Mouse (Mus musculus) olfactory bulb, adult 2 months (tissue): ENCODE data around the gene Syn3. TPM values are rescaled to one million over a fixed set of nuclear protein-coding genes. Genes with fewer than 3 reads are reported as not detected.

Source experiments
- H3K27ac ChIP-seq: fragments of 200-500 bp; 2 replicates; pipeline ENCODE4 v1.5.1; 2012; ENCODE audit warnings: low read depth, low read length; ENCODE audit not compliant: insufficient read depth
- H3K4me1 ChIP-seq: fragments of 200-500 bp; 2 replicates; pipeline ENCODE4 v1.6.1; 2012; ENCODE audit warnings: low read length; ENCODE audit not compliant: control insufficient read depth, insufficient read depth
- H3K4me3 ChIP-seq: fragments of 200-500 bp; 2 replicates; pipeline ENCODE4 v1.5.1; 2012; ENCODE audit warnings: mild to moderate bottlenecking, low read depth, low read length, moderate library complexity; ENCODE audit not compliant: insufficient read depth
- CTCF ChIP-seq: fragments of 200-500 bp; IDR thresholded peaks from 2 replicates; pipeline ENCODE4 v1.5.1; 2012; ENCODE audit warnings: low read depth, mild to moderate bottlenecking, low read length, moderate library complexity; ENCODE audit not compliant: insufficient read depth
- POLR2A ChIP-seq: fragments of 200-500 bp; IDR thresholded peaks from 2 replicates; pipeline ENCODE4 v1.6.1; 2012; ENCODE audit warnings: mild to moderate bottlenecking, low read depth, low read length, moderate library complexity; ENCODE audit not compliant: insufficient read depth
- WGBS: fragments of 180-500 bp; shearing (Covaris S2); methylation state at CpG from one replicate; pipeline ENCODE4 v1.1.7; 2018; 5-methylcytosine and 5-hydroxymethylcytosine counted together
- polyA plus RNA-seq: library from polyadenylated mRNA; stranded (reverse); fragments of >200 nt; gene quantifications from 2 replicates; pipeline ENCODE4 v1.2.4, GENCODE M21; 2012; ENCODE audit warnings: low replicate concordance; ENCODE audit not compliant: missing spikeins, insufficient read depth, insufficient read length

Gene Syn3
- polyA plus RNA-seq, 1 experiment, result not detected

DNA sequence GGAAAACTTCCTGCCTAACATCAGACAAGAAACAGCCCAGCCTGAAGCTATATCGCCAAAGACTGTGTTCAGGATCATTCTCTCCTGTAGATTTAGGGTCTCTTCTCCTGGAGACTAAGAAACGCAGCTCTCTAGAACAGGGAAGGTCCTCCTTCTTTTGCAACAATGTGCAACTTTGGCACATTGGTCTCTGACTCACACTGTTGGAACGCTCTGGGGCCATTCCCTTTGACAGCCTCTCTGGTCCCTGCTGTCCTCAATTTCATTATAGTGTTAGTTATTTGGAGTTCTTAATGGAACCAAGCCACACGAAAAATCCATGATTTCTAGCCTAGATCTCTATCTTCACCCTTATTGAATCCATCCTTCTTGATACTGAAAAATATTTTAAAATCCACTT, 191.5 kb downstream of the Syn3 start:
- Histone ChIP-seq H3K27ac (no peak overlapping the region), H3K4me1 (peaks cover 14% of the 10 kb centered on the region), H3K4me3 (no peak overlapping the region)
- WGBS, result 65% methylated on average over 4 of the region's 4 CpGs
- TF ChIP-seq POLR2A (no peak), CTCF (no peak)

DNA sequence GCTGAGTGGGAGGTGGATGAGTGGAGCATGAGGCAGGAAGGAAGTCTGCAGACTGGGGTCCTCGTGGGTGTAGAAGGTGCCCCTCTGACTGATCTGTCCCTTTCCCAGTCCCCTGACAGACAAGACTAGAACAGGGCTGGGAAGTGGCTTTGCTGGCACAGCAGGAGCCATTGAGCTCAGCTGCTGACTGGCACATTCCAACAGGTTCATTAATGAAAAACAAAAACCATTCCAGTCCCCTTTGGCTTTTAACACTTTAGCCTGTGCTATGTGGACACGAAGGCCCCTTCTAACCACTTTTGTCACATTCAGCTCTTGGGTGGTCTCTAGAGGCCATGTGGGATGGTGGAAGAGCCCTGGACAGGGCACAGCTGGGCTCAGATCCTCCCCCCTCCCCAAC, 194.1 kb downstream of the Syn3 start:
- no peak for TF ChIP-seq CTCF
- TF ChIP-seq POLR2A, result no peak
- no peak overlapping the region for H3K27ac ChIP-seq
- H3K4me1 ChIP-seq, result peaks cover 26% of the 10 kb centered on the region
- H3K4me3 ChIP-seq, result no peak overlapping the region
- WGBS, result 29% methylated on average over 2 of the region's 2 CpGs

GRCm38 (mm10) chr10:86303495-86303876, 195.2 kb downstream of the Syn3 start:
- no peak overlapping the region for H3K27ac ChIP-seq
- TF ChIP-seq CTCF (no peak), POLR2A (no peak)
- WGBS, result 39% methylated on average over 2 of the region's 2 CpGs
- no peak overlapping the region for H3K4me3 ChIP-seq
- peaks cover 26% of the 10 kb centered on the region for H3K4me1 ChIP-seq

DNA sequence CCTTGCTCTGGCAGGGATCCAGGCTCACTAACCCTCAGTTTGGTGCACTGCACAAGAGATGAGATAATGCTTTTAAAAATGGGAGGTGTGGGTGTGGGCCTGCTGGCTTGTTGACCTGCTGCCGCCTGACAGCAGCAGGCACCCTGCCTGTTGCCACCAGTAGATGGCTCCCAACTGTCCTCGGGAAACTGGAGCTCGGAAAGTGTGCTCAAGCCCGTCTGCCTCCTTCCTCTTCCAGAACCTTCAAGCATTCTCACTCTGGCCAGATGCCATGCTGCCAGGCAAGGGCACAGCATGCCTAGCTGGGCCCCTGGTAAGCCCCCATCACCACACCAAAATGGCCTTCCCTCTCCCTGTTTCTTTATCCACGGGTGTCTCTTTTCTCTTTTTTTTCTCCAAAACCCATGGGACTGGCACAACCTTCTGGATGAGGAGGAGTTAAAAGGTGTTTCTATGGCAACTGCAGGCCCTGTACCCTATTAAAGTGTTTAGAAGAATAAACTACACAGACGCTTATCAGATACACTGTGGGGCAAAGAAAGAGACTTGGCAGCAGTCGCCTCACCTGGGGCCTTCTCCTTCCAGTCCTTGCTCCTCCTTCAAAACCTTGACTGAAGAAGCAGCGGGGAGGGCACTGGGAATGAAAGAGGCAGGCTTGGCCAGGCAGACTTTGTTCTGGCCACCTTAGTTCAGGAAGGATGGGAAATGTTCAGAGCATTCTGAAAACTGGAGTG, 195.8 kb downstream of the Syn3 start:
- no peak overlapping the region for H3K27ac ChIP-seq
- 11% methylated on average over 8 of the region's 8 CpGs for WGBS
- H3K4me1 ChIP-seq, result peaks cover 26% of the 10 kb centered on the region
- no peak overlapping the region for H3K4me3 ChIP-seq
- TF ChIP-seq POLR2A (no peak), CTCF (peak; percentile 70)

DNA sequence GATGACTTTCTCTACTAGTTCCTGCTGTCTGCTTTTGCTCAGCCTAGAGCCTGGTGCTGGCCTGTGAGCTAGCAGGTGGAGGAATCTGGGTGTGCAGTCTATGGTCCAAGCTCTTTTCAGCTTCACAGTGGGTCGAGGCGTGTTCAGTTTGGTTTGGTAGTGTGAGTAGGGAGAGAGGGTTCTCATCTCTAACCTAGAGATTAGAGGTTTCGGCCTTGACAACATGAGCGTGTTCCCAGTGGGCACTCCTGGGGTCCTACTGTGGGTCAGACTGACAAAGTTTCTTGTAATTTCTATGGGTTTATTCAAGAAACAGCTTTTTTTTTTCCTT, 196.4 kb downstream of the Syn3 start:
- 61% methylated on average over 4 of the region's 4 CpGs for WGBS
- no peak for TF ChIP-seq CTCF
- TF ChIP-seq POLR2A, result no peak
- H3K4me3 ChIP-seq, result peak overlapping the region; percentile 48
- H3K4me1 ChIP-seq, result peaks cover 26% of the 10 kb centered on the region
- H3K27ac ChIP-seq, result peak overlapping the region; percentile 14; the same call in 1 of the 2 replicates

DNA sequence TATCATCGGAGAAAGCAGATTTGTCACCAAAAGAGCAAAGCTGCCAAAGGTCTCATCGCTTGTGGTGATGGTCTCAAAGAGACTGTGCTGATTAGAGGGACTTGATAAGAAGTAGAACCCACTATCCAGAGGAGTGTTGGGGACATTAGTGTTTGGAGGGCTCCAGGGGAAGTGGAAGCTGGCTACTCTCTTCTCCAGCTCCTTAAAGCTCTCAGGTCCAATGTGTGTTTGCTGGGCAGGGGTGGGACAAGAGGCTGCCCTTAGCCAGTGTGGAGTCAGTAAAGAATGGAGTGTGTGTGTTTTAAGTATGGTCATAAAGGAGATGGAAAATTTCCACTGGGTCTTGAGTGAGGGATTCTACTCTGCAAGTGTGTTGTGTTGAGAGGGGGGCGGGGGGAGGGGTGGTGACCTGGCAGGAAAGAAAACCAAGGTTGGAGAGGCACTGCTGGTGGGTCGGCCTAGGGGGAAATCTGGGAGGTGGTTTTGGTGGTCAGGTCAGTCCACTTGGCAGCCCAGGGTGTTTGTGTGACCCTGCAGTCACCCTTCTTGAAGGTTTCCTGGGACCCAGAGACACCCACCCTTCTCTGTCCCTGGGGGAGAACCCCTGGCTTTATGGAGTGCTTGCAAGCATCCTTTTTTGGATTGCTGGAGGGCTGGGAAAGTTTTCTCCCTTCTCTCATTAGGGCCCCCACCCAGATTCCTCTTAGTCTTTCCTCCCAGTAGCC, 196.9 kb downstream of the Syn3 start:
- Histone ChIP-seq H3K4me3 (peak overlapping the region; percentile 48), H3K4me1 (peaks cover 26% of the 10 kb centered on the region), H3K27ac (peak overlapping the region; percentile 25; the same call in 1 of the 2 replicates)
- TF ChIP-seq POLR2A (no peak), CTCF (no peak)
- 55% methylated on average over 4 of the region's 4 CpGs for WGBS

DNA sequence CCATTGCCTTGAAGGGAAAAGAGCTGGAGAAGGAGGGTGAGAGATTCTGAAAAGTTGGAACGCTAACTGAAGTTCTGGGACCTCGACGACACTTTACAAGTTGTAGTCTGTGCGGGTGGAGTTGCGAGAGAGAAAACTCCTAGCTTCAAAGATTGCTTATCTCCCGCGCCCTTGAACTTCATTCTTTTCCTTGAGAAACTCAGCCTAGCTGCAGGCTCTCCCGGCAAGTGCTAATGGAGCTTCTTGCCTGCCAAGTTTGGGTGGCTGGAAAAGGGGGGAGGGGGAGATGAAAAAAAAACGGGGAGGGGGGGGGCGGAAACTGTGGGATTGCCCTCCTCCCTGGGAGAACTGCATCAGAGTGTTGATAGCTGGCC, 197.6 kb downstream of the Syn3 start:
- H3K4me1 ChIP-seq, result peaks cover 28% of the 10 kb centered on the region
- H3K27ac ChIP-seq, result peak overlapping the region; percentile 64; the same call in 1 of the 2 replicates
- H3K4me3 ChIP-seq, result peak overlapping the region; percentile 48
- 6% methylated on average over 10 of the region's 10 CpGs for WGBS
- no peak for TF ChIP-seq CTCF
- no peak for TF ChIP-seq POLR2A

DNA sequence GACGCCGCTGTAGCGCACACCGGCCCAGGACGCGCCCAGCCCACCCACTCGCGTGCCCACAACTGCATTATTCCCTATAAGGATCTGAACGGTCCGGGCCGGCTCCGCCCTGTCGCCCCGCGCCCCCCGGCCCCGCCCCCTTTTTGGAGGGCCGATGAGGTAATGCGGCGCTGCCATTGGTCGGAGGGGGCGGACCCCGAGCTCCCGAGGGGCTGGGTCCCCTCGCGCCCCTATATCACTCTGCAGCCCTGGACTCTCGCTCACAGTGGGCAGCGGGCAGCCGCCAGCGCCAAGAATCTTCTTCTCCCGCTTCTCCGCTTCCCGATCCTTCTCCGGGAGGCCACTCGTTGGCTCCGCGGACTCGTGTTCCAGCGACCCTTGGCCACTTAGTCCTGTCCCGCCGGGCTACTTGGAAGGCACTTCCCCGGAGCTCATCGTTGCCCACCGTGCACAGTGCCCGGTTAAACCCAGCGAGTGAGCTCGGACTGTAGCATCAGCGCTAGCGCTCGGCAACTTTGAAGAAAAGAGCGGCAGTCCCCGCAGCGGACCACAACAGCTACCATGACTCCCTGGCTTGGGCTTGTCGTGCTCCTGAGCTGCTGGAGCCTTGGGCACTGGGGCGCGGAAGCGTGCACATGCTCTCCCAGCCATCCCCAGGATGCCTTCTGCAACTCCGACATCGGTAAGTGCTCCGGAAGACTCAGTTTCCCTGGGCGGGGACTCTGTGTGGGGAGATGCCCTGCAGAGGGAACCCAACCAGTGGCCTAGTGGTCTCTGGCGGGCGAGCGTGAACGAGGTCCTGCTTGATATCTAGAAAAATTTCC, 198.2 kb downstream of the Syn3 start, which contains the start of gene Timp3:
Gene Timp3, plus strand, starts transcription at position 80 of the 824 bp plus-strand sequence.
- 2% methylated on average over 65 of the region's 65 CpGs for WGBS
- Histone ChIP-seq H3K4me1 (peaks cover 33% of the 10 kb centered on the region), H3K27ac (peak within 1 kb of the TSS; percentile 64), H3K4me3 (peak within 1 kb of the TSS; percentile 48)
- TF ChIP-seq CTCF, result no peak
- peak; percentile 47; the same call in 1 of the 2 replicates for TF ChIP-seq POLR2A
